Mouse (Mus musculus) neural tube, embryonic 14.5 days (tissue): ENCODE results near the gene Flii. TPM values are rescaled to one million over a fixed set of nuclear protein-coding genes. Genes with fewer than 3 reads are reported as not detected.
A peak's percentile ranks its signal among the peaks of the same experiment; 100 is the strongest.

Source experiments
- ATAC-seq: fragments of 200-750 bp; cut with Nextera tagmentation; 2 replicates; pipeline ENCODE4 v1.8.0; 2017; ENCODE audit warnings: low read depth, mild to moderate bottlenecking, moderate TSS enrichment, moderate library complexity
- H3K27ac ChIP-seq: fragments of 300-500 bp; sonication (generic); 2 replicates; pipeline ENCODE4 v1.5.1; 2014; ENCODE audit warnings: low read depth, mild to moderate bottlenecking, control low read depth, low read length, moderate library complexity, mixed read lengths
- H3K27me3 ChIP-seq: fragments of 300-500 bp; sonication (generic); 2 replicates; pipeline ENCODE4 v1.6.1; 2014; ENCODE audit warnings: low read length; ENCODE audit not compliant: control insufficient read depth, insufficient read depth
- H3K36me3 ChIP-seq: fragments of 300-500 bp; sonication (generic); 2 replicates; pipeline ENCODE4 v1.6.1; 2014; ENCODE audit warnings: low read length, mixed read lengths; ENCODE audit not compliant: control insufficient read depth, insufficient read depth
- H3K4me1 ChIP-seq: fragments of 300-500 bp; sonication (generic); 2 replicates; pipeline ENCODE4 v1.6.1; 2014; ENCODE audit warnings: low read length; ENCODE audit not compliant: control insufficient read depth, insufficient read depth
- H3K4me2 ChIP-seq: fragments of 300-500 bp; sonication (generic); 2 replicates; pipeline ENCODE4 v1.6.1; 2014; ENCODE audit warnings: mild to moderate bottlenecking, low read depth, low read length, control low read depth
- H3K4me3 ChIP-seq: fragments of 300-500 bp; sonication (generic); 2 replicates; pipeline ENCODE4 v1.5.1; 2014; ENCODE audit warnings: low read depth, low read length, control low read depth, mixed read lengths
- H3K9ac ChIP-seq: fragments of 300-500 bp; sonication (generic); replicated peaks from 2 replicates; pipeline ENCODE4 v1.6.1; 2014; ENCODE audit warnings: low read depth, mild to moderate bottlenecking, control low read depth, low read length, mixed read lengths
- H3K9me3 ChIP-seq: fragments of 300-500 bp; sonication (generic); 2 replicates; pipeline ENCODE4 v1.6.1; 2016; ENCODE audit warnings: low read length; ENCODE audit not compliant: control insufficient read depth
- WGBS: fragments of 180-500 bp; shearing (Covaris S2); extraction: QIAGEN DNeasy Blood & Tissue Kit; methylation state at CpG from one replicate; pipeline ENCODE4 v1.1.7; 2014; 5-methylcytosine and 5-hydroxymethylcytosine counted together
- polyA plus RNA-seq: library from polyadenylated mRNA; unstranded; fragments of >200 nt; fragmentation: Nextera tagmentation; extraction: Ambion mirVana; gene quantifications from 2 replicates; pipeline ENCODE4 v1.2.1, GENCODE M21; 2014

Flii gene
- polyA plus RNA-seq, 1 experiment from 2014 or later: 52.9 TPM

DNA sequence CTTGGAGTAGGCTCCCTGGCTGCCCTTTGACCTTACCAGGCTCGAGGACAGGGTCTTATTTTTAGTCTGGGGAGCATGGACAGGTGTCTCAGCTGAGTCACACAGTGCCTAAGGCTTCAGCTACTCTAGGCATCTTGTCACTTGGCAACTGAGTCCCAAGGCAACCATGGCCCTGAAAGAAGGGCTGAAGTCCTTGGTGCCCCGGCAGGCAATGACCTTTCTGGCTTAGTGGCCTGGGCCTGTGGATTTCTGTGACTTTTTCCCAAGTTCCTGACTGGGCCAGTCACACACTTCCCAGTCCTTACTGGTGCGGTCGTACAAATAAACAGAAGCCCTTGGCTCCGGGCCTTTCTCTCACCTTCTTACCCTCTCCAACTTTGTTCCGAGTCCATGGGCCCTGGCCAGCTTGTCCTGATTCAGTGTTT is 2.2 kb upstream of the Flii start:
- WGBS: 84% methylated on average over 6 of the region's 6 CpGs
- H3K9ac ChIP-seq: no peak overlapping the region
- ATAC-seq: no peak
- peaks cover 24% of the 10 kb centered on the region for H3K36me3 ChIP-seq
- H3K27me3 ChIP-seq: no peaks in the 10 kb centered on the region
- H3K4me3 ChIP-seq: 0 out of 2 replicates have a peak overlapping the region, but pooled peaks have one; percentile 95
- no peak overlapping the region for H3K27ac ChIP-seq
- H3K9me3 ChIP-seq: no peaks in the 10 kb centered on the region
- H3K4me2 ChIP-seq: peak overlapping the region; percentile 52
- peaks cover 13% of the 10 kb centered on the region for H3K4me1 ChIP-seq

DNA sequence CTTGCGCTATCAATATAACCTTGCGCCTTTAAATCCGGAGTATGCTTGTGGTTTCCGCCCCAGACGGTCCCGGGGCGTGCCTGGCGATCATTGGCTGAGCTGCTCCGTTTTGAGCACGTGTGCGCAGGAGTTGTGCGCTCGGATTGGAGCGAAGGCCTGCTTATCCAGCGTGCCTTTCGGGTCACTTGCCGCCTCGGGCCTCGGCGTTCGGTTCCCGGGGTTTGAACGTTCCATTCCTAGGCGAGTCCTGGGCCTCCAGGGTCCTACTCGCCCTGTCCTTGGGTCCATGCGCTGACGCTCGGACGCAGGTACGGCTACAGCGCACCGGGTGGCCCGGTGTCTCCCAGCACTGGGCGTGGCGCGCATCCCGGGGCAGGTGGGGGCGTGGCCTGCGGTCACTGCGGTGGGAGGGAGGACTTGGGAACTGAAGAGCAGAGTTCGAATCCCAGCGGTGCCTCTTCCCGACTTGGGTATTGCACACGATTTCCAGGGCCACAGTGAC is 1.2 kb upstream of the Flii start, which contains the start of gene Mief2:
TSS of gene Mief2 (plus strand) at position 139 of the 502 bp plus-strand sequence.
- H3K4me2 ChIP-seq: peak within 1 kb of the TSS; percentile 52

DNA sequence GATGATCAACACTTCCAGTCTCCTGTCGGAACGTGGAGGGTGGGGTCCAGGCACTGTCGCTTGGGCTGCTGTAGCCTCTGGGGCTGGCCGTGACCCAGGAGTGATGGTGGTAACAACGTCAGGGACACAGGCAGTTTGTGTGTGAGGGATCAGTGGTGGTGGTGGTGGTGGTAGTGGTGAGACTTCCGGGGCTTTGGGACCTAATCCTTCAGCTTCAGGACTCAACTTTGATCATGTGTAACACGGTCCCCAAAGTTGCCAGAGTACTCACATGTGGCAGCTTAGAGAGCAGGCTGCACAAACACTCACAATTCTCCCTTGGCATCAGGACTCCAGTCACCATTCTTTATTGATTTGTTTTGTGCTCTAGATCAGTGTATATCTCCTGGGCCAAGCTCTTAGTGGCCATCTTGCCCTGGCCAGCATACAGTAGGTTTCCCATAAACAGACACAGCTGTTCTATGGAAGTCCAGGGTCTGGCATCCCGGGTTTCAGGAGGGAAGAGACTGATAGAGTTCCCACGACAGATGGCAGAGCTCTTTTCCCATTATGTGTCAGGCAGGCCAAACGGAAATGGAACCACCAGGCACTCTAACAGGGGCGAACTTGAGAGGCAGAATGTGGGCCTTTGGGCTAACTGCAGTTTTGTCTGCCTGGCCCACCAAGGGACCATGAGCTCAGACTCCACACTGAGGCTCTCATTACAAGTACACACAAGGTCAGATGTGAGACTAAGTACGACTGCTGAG is 503 bp upstream of the Flii start:
- peak overlapping the region; percentile 95 for H3K4me3 ChIP-seq
- peak; percentile 13 for ATAC-seq
- H3K4me1 ChIP-seq: peaks cover 13% of the 10 kb centered on the region
- peak overlapping the region; percentile 71 for H3K27ac ChIP-seq
- 6% methylated on average over 12 of the region's 12 CpGs for WGBS
- no peaks in the 10 kb centered on the region for H3K27me3 ChIP-seq
- H3K36me3 ChIP-seq: peaks cover 34% of the 10 kb centered on the region
- H3K9me3 ChIP-seq: no peaks in the 10 kb centered on the region
- peak overlapping the region; percentile 52 for H3K4me2 ChIP-seq
- H3K9ac ChIP-seq: peak overlapping the region; percentile 87

More for the DNA sequence above, 1.2 kb upstream of the Flii start, which contains the start of gene Mief2:
- H3K9me3 ChIP-seq: no peaks in the 10 kb centered on the region
- H3K36me3 ChIP-seq: peaks cover 33% of the 10 kb centered on the region
- H3K27me3 ChIP-seq: no peaks in the 10 kb centered on the region
- H3K9ac ChIP-seq: peak within 1 kb of the TSS; percentile 87
- under 1% methylated on average over 44 of the region's 44 CpGs for WGBS
- H3K4me3 ChIP-seq: peak within 1 kb of the TSS; percentile 95
- peaks cover 13% of the 10 kb centered on the region for H3K4me1 ChIP-seq
- peak within 1 kb of the TSS; percentile 81 for H3K27ac ChIP-seq
- peak; percentile 95 for ATAC-seq

DNA sequence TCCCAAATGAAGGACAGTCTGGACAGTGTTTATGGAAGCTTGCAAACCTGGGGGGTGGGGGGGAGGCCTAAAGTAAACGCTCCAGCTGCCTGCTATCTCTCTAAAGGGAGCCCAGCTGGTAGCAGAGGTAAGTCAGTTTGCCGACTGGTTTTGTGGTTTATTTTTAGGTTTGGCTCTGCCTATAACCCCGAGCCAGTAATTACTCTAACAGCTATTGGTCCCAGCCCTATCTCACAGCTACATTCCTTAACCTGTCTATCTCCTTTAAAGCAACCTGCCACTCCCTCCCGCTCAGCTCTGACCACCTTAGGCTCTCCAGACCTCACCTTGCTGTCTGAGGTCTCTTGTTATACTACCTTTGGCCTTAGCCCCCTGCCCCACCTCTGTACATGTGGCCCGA is 7.8 kb downstream of the Flii start:
- Histone ChIP-seq H3K9me3 (no peaks in the 10 kb centered on the region), H3K9ac (no peak overlapping the region), H3K4me1 (no peaks in the 10 kb centered on the region), H3K27me3 (no peaks in the 10 kb centered on the region), H3K36me3 (peaks cover 84% of the 10 kb centered on the region), H3K4me2 (no peak overlapping the region), H3K27ac (no peak overlapping the region), H3K4me3 (no peak overlapping the region)
- WGBS: 89% methylated on average over 5 of the region's 5 CpGs
- no peak for ATAC-seq

DNA sequence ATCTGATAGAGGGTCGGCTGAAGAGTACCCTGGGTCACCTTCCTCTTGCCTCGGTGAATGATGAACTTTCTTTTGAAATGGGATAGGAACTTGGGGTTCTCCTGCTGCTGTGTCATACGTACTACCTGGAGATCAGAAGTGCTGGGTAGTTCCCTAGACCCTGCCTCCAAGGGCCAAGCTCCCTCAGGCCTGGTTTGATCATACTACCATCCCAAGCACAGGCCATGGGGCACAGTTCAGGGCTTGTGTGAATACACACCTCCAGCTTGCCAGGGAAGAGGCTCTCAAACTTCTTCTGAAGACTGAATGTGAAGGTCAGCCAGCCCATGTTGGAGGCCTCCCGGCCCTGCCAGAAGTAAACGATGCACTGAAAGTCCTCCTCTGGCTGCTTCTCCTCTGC is 11.2 kb downstream of the Flii start:
- Histone ChIP-seq H3K9me3 (no peaks in the 10 kb centered on the region), H3K9ac (no peak overlapping the region), H3K27me3 (no peaks in the 10 kb centered on the region), H3K27ac (no peak overlapping the region), H3K4me3 (no peak overlapping the region), H3K4me1 (no peaks in the 10 kb centered on the region), H3K4me2 (no peak overlapping the region), H3K36me3 (peaks cover 90% of the 10 kb centered on the region)
- WGBS: 87% methylated on average over 5 of the region's 5 CpGs
- no peak for ATAC-seq

DNA sequence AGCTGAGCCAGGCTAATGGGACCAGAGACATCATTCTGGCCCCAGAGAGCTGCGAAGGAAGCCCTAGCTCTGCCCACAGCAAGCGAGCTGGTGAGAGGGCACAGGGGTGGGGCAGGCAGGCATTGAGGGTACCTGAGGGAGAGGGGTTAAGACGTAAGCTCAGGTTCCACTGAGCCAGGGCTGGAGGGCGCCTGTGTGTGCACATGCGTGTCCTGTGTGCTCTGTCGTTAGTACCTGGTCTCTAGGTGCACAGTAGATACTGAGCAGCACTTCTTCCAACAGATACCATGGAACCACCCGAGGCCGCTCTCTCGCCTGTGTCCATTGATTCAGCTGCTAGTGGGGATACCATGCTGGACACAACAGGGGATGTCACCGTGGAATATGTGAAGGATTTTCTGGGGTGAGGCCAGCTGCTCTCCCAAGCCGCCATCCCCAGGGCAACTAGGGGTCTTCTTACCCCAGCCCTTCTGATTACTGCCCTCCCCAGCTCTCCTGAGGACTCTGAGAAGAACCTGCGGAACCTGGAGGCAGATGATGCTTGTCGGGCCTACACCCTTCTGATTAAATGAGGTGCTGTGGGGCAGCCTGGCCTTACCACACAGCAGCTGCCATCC is 14.3 kb downstream of the Flii start:
- Histone ChIP-seq H3K9ac (no peak overlapping the region), H3K27me3 (no peaks in the 10 kb centered on the region), H3K4me2 (no peak overlapping the region), H3K36me3 (peaks cover 95% of the 10 kb centered on the region), H3K4me1 (no peaks in the 10 kb centered on the region), H3K27ac (no peak overlapping the region), H3K4me3 (no peak overlapping the region), H3K9me3 (no peaks in the 10 kb centered on the region)
- ATAC-seq: no peak
- 92% methylated on average over 13 of the region's 13 CpGs for WGBS

DNA sequence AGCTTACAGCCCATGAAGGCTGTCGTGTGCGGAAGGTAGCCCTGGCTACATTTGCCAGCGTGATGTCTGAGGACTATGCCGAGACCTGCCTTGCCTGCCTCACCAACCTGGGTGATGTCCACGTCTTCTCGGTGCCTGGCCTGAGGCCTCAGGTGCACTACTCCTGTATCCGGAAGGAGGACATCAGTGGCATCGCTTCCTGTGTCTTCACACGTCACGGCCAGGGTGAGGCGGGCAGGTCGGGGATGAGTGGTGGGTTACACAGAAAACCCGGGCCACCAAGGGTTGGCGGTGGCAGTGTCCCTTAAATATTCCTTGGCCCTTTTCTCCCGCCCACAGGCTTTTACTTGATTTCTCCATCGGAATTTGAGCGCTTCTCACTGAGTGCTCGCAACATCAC is 15.0 kb downstream of the Flii start:
- no peaks in the 10 kb centered on the region for H3K4me1 ChIP-seq
- no peaks in the 10 kb centered on the region for H3K9me3 ChIP-seq
- no peak overlapping the region for H3K4me3 ChIP-seq
- no peak overlapping the region for H3K27ac ChIP-seq
- no peak overlapping the region for H3K9ac ChIP-seq
- 97% methylated on average over 18 of the region's 18 CpGs for WGBS
- no peaks in the 10 kb centered on the region for H3K27me3 ChIP-seq
- H3K36me3 ChIP-seq: peaks cover 96% of the 10 kb centered on the region
- ATAC-seq: no peak
- no peak overlapping the region for H3K4me2 ChIP-seq

DNA sequence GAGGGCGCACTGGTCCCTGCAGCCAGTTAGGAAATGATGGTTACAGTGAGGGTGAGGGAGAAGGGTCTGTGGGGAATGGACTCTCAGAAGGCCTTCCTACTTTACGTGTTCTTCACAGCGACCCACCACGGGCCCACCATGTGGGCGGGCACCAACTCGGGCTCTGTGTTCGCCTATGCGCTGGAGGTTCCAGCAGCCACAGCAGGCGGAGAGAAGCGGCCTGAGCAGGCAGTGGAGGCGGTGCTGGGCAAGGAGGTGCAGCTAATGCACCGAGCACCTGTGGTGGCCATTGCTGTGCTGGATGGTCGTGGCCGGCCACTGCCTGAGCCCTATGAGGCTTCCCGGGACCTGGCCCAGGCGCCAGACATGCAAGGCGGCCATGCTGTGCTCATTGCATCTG is 15.8 kb downstream of the Flii start:
- H3K4me3 ChIP-seq: no peak overlapping the region
- WGBS: 95% methylated on average over 17 of the region's 17 CpGs
- peaks cover 96% of the 10 kb centered on the region for H3K36me3 ChIP-seq
- no peak overlapping the region for H3K9ac ChIP-seq
- H3K27ac ChIP-seq: no peak overlapping the region
- H3K4me1 ChIP-seq: no peaks in the 10 kb centered on the region
- no peaks in the 10 kb centered on the region for H3K9me3 ChIP-seq
- ATAC-seq: no peak
- no peaks in the 10 kb centered on the region for H3K27me3 ChIP-seq
- no peak overlapping the region for H3K4me2 ChIP-seq
